Mouse (Mus musculus) olfactory bulb, adult 2 months (tissue): Measurements from ENCODE around the gene Ptpru.

Source experiments
- CTCF ChIP-seq: fragments of 200-500 bp; IDR thresholded peaks from 2 replicates; pipeline ENCODE4 v1.5.1; 2012; ENCODE audit warnings: low read depth, mild to moderate bottlenecking, low read length, moderate library complexity; ENCODE audit not compliant: insufficient read depth
- POLR2A ChIP-seq: fragments of 200-500 bp; IDR thresholded peaks from 2 replicates; pipeline ENCODE4 v1.6.1; 2012; ENCODE audit warnings: mild to moderate bottlenecking, low read depth, low read length, moderate library complexity; ENCODE audit not compliant: insufficient read depth

- TF ChIP-seq POLR2A, result no peak
- no peak for TF ChIP-seq CTCF
These were observed 40.6 kb downstream of the Ptpru start for GRCm38 (mm10) chr4:131797483-131797882.
